Mouse (Mus musculus) heart, adult 2 months (tissue): ENCODE measurements around the gene Nol9. TPM values are rescaled to one million over a fixed set of nuclear protein-coding genes. Genes with fewer than 3 reads are reported as not detected.

Source experiments
- DNase-seq, 2 experiments: peaks; one replicate each; pipeline ENCODE4 v3.0.0; 2021
- H3K27ac ChIP-seq: fragments of 200-600 bp; 2 replicates; pipeline ENCODE4 v1.8.1; 2022
- H3K27me3 ChIP-seq: fragments of 200-500 bp; 2 replicates; pipeline ENCODE4 v1.6.1; 2012; ENCODE audit warnings: mild to moderate bottlenecking, low read length, inconsistent platforms, mixed read lengths; ENCODE audit not compliant: control insufficient read depth, insufficient read depth
- H3K36me3 ChIP-seq: fragments of 200-500 bp; 2 replicates; pipeline ENCODE4 v1.6.1; 2012; ENCODE audit warnings: low read length, inconsistent platforms; ENCODE audit not compliant: control insufficient read depth, insufficient read depth
- H3K4me1 ChIP-seq: fragments of 200-500 bp; 2 replicates; pipeline ENCODE4 v1.6.1; 2011; ENCODE audit warnings: low read length; ENCODE audit not compliant: control insufficient read depth, insufficient read depth
- H3K4me3 ChIP-seq: fragments of 200-600 bp; 2 replicates; pipeline ENCODE4 v1.8.1; 2022
- H3K79me2 ChIP-seq: fragments of 200-500 bp; replicated peaks from 2 replicates; pipeline ENCODE4 v1.6.1; 2012; ENCODE audit warnings: mild to moderate bottlenecking, inconsistent platforms, low read length, moderate library complexity, mixed read lengths; ENCODE audit not compliant: control insufficient read depth, insufficient read depth
- H3K9ac ChIP-seq: fragments of 200-500 bp; 2 replicates; pipeline ENCODE4 v1.6.1; 2012; ENCODE audit warnings: low read depth, mild to moderate bottlenecking, control low read depth, inconsistent platforms, low read length, mixed read lengths
- CTCF ChIP-seq: fragments of 200-600 bp; IDR thresholded peaks from 2 replicates; pipeline ENCODE4 v1.8.1; 2022; ENCODE audit warnings: antibody characterized with exemption, mild to moderate bottlenecking, moderate library complexity
- EP300 ChIP-seq: fragments of 200-500 bp; IDR thresholded peaks from 2 replicates; pipeline ENCODE4 v1.6.1; 2011; ENCODE audit warnings: low read depth, low read length, control low read depth; ENCODE audit not compliant: insufficient read depth
- POLR2A ChIP-seq: fragments of 200-500 bp; IDR thresholded peaks from 2 replicates; pipeline ENCODE4 v1.6.1; 2011; ENCODE audit warnings: mild to moderate bottlenecking, low read depth, low read length, control low read depth; ENCODE audit not compliant: insufficient read depth
- WGBS: fragments of 180-500 bp; shearing (Covaris S2); methylation state at CpG from one replicate; pipeline ENCODE4 v1.1.7; 2018; 5-methylcytosine and 5-hydroxymethylcytosine counted together
- intact Hi-C: fragments of 180-260 bp; cut with DNase I; formaldehyde crosslinking; loops from one replicate; pipeline ENCODE4 v1.15.1; 2025
- polyA plus RNA-seq: library from polyadenylated mRNA; depleted of rRNA; stranded (reverse); fragments of >200 nt; gene quantifications from 2 replicates; pipeline ENCODE4 v1.2.3, GENCODE M21; 2012
- total RNA-seq, 2 experiments: library from RNA; stranded (reverse); gene quantifications; 2 replicates each; pipeline ENCODE4 v1.2.3; 2021

Gene Nol9
- total and polyA plus RNA-seq, 3 experiments = 7.3 to 9.8 (median 9.7) TPM

GRCm38 (mm10) chr4:152072121-152072601 is 33.0 kb downstream of the Nol9 start, which contains the start of gene Plekhg5:
Plekhg5 (plus strand) TSS chr4:152072498.
- Histone ChIP-seq H3K27ac (no peak within 1 kb of the TSS), H3K27me3 (no peaks in the 10 kb centered on the region), H3K79me2 (no peaks in the 10 kb centered on the region), H3K4me1 (peaks cover 5% of the 10 kb centered on the region), H3K4me3 (no peak within 1 kb of the TSS; the same call in 1 of the 2 replicates), H3K9ac (no peak within 1 kb of the TSS), H3K36me3 (no peaks in the 10 kb centered on the region)
- DNase-seq = peak; percentile 69 to 81
- TF ChIP-seq EP300 (0 out of 2 replicates have a peak, but pooled peaks have one; percentile 50), POLR2A (no peak)
- WGBS = 15% methylated on average over 10 of the region's 10 CpGs
- intact Hi-C loops = no loop called here

- no peak for TF ChIP-seq POLR2A
- no peak for TF ChIP-seq CTCF
- TF ChIP-seq EP300 = no peak
- Histone ChIP-seq H3K36me3 (no peaks in the 10 kb centered on the region), H3K79me2 (no peaks in the 10 kb centered on the region), H3K27me3 (no peaks in the 10 kb centered on the region), H3K4me1 (peaks cover 5% of the 10 kb centered on the region), H3K4me3 (no peak overlapping the region; the same call in 1 of the 2 replicates), H3K27ac (no peak overlapping the region), H3K9ac (no peak overlapping the region)
- DNase-seq = no peak
- intact Hi-C loops = no loop called here
- WGBS = 30% methylated on average over 10 of the region's 10 CpGs
These were observed 33.5 kb downstream of the Nol9 start for GRCm38 (mm10) chr4:152072655-152073054.

- Histone ChIP-seq H3K36me3 (no peaks in the 10 kb centered on the region), H3K4me3 (no peak overlapping the region), H3K27me3 (no peaks in the 10 kb centered on the region), H3K27ac (no peak overlapping the region), H3K9ac (no peak overlapping the region), H3K79me2 (no peaks in the 10 kb centered on the region), H3K4me1 (peaks cover 4% of the 10 kb centered on the region)
- WGBS = 80% methylated on average over 6 of the region's 6 CpGs
- DNase-seq = peak in 1 of 2 experiments; percentile 3
- intact Hi-C loops = no loop called here
- no peak for TF ChIP-seq CTCF
- no peak for TF ChIP-seq POLR2A
- TF ChIP-seq EP300 = no peak
These were observed 34.6 kb downstream of the Nol9 start for GRCm38 (mm10) chr4:152073715-152074114.

- DNase-seq = no peak
- Histone ChIP-seq H3K27ac (no peak overlapping the region), H3K4me1 (peaks cover 4% of the 10 kb centered on the region), H3K36me3 (no peaks in the 10 kb centered on the region), H3K79me2 (no peaks in the 10 kb centered on the region), H3K27me3 (no peaks in the 10 kb centered on the region), H3K9ac (no peak overlapping the region), H3K4me3 (no peak overlapping the region)
- intact Hi-C loops = no loop called here
- no peak for TF ChIP-seq CTCF
- no peak for TF ChIP-seq EP300
- WGBS = 86% methylated on average over 9 of the region's 9 CpGs
These were observed 35.4 kb downstream of the Nol9 start for GRCm38 (mm10) chr4:152074548-152074947.

- H3K27me3 ChIP-seq = no peaks in the 10 kb centered on the region
- H3K9ac ChIP-seq = no peak overlapping the region
- no peaks in the 10 kb centered on the region for H3K79me2 ChIP-seq
- H3K27ac ChIP-seq = no peak overlapping the region
- H3K4me1 ChIP-seq = peaks cover 4% of the 10 kb centered on the region
- TF ChIP-seq EP300 (no peak), POLR2A (no peak), CTCF (no peak)
- H3K36me3 ChIP-seq = no peaks in the 10 kb centered on the region
- no peak overlapping the region for H3K4me3 ChIP-seq
- 81% methylated on average over 9 of the region's 9 CpGs for WGBS
- intact Hi-C loops = no loop called here
- peak in 1 of 2 experiments; percentile 23 for DNase-seq
These were observed 38.1 kb downstream of the Nol9 start for GRCm38 (mm10) chr4:152077191-152077590.

- Histone ChIP-seq H3K4me3 (no peak overlapping the region), H3K27ac (no peak overlapping the region), H3K9ac (no peak overlapping the region), H3K79me2 (no peaks in the 10 kb centered on the region), H3K36me3 (no peaks in the 10 kb centered on the region), H3K4me1 (no peaks in the 10 kb centered on the region; the same call in 1 of the 2 replicates), H3K27me3 (no peaks in the 10 kb centered on the region)
- TF ChIP-seq EP300 = no peak
- no peak for TF ChIP-seq POLR2A
- TF ChIP-seq CTCF = no peak
- peak in 1 of 2 experiments; percentile 69 for DNase-seq
- intact Hi-C loops = no loop called here
- 77% methylated on average over 10 of the region's 10 CpGs for WGBS
These were observed 39.0 kb downstream of the Nol9 start for GRCm38 (mm10) chr4:152078105-152078530.
